Mouse (Mus musculus): ENCODE results near the gene Cldn10. TPM values are rescaled to one million over a fixed set of nuclear protein-coding genes. Genes with fewer than 3 reads are reported as not detected.

Gene Cldn10
- total and polyA plus RNA-seq, 2 experiments from 2014 or later: 2.4 to 11.3 TPM

DNA sequence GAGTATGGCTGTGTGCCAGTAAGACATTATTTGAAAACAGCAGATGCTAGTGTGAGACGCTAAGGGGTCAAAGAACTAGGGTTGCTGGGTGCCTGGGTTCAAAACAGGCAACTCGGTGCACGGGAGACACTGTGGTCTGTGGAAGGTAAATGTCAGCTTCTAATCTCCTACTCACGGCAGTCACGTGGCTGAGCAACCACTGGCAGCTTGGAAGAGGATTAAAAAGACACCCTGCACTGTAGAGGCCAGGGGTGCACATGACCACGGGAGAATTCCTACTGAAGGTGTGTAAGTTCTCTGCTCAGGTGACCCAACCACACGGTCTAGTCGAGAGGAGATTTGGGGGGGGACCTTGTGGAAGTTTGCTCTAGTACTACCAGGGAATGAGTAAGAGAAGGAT, 119.9 kb downstream of the Cldn10 start:
- H3K4me3 ChIP-seq (ENCODE audit: low read depth, low read length): no peak overlapping the region
- 63% methylated on average over 8 of the region's 8 CpGs for WGBS
- no peak for TF ChIP-seq CTCF (IDR thresholded peaks at IDR 0.05; ENCODE audit: low read depth)
- H3K27ac ChIP-seq (ENCODE audit: low read depth, low read length): no peak overlapping the region
- H3K27me3 ChIP-seq (ENCODE audit: insufficient read depth, low read length): no peaks in the 10 kb centered on the region
- no peak overlapping the region for H3K4me2 ChIP-seq (ENCODE audit: low read depth)
- no peak for ATAC-seq
- H3K9me3 ChIP-seq (ENCODE audit: low read length): no peaks in the 10 kb centered on the region
- H3K36me3 ChIP-seq (ENCODE audit: insufficient read depth): peaks cover 69% of the 10 kb centered on the region
- DNase-seq: no peak
- H3K9ac ChIP-seq: no peak overlapping the region
- H3K4me1 ChIP-seq (ENCODE audit: insufficient read depth): no peaks in the 10 kb centered on the region

DNA sequence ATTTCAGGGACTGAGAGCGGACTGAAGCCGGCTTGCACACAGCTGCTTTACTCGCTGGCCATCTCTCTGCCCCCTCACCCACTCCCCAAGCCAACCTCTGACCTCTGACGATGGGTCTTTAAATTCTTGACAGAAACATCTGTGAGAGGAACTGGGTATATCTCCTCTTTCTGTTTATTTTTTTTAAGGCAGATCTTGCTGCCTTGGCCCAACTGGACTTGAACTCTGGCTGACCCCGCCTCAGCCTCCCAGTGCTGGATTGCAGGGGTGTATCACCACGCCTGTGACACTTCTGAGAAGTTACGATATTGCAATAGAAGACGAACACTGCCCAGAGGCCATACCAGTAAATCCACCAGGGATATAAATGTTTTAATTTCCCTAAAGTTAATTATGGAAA, 122.2 kb downstream of the Cldn10 start:
- no peaks in the 10 kb centered on the region for H3K9me3 ChIP-seq (ENCODE audit: low read length)
- no peak for ATAC-seq
- no peak overlapping the region for H3K27ac ChIP-seq (ENCODE audit: low read depth, low read length)
- DNase-seq: no peak
- TF ChIP-seq CTCF (IDR thresholded peaks at IDR 0.05; ENCODE audit: low read depth): no peak
- no peak overlapping the region for H3K9ac ChIP-seq
- H3K27me3 ChIP-seq (ENCODE audit: insufficient read depth, low read length): no peaks in the 10 kb centered on the region
- no peak overlapping the region for H3K4me2 ChIP-seq (ENCODE audit: low read depth)
- no peak overlapping the region for H3K4me3 ChIP-seq (ENCODE audit: low read depth, low read length)
- peaks cover 73% of the 10 kb centered on the region for H3K36me3 ChIP-seq (ENCODE audit: insufficient read depth)
- WGBS: 94% methylated on average over 8 of the region's 8 CpGs
- H3K4me1 ChIP-seq (ENCODE audit: insufficient read depth): no peaks in the 10 kb centered on the region

- no peak overlapping the region for H3K9ac ChIP-seq
- H3K4me1 ChIP-seq (ENCODE audit: insufficient read depth): no peaks in the 10 kb centered on the region
- no peak overlapping the region for H3K4me2 ChIP-seq (ENCODE audit: low read depth)
- peaks cover 67% of the 10 kb centered on the region for H3K36me3 ChIP-seq (ENCODE audit: insufficient read depth)
- TF ChIP-seq CTCF (IDR thresholded peaks at IDR 0.05; ENCODE audit: low read depth): peak; percentile 77
- H3K27me3 ChIP-seq (ENCODE audit: insufficient read depth, low read length): no peaks in the 10 kb centered on the region
- no peak overlapping the region for H3K4me3 ChIP-seq (ENCODE audit: low read depth, low read length)
- no peak overlapping the region for H3K27ac ChIP-seq (ENCODE audit: low read depth, low read length)
- no peaks in the 10 kb centered on the region for H3K9me3 ChIP-seq (ENCODE audit: low read length)
- peak; percentile 69 for ATAC-seq
- peak; percentile 72 for DNase-seq
- WGBS: 66% methylated on average over 29 of the region's 29 CpGs
These were observed 122.9 kb downstream of the Cldn10 start for GRCm38 (mm10) chr14:118910332-118911222.

DNA sequence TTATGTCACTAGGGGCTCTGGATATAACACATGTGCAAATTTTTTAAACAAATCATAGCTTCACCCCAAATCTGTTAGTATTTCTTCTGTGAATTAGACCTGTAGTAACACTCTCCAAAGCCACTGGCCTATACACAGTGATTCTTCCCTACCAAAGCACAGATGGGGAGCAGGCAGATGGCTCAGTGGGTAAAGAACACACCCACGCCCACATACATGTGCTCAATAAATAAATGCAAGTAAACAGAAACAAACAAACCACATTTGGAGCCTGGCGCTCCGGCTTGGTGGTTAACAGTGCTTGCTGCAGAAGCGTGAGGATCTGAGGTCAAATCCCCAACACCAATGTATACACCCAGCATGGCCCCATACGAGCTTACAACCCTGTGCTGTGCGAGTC, 123.8 kb downstream of the Cldn10 start:
- Histone ChIP-seq H3K27me3 (ENCODE audit: insufficient read depth, low read length) (no peaks in the 10 kb centered on the region), H3K4me2 (ENCODE audit: low read depth) (no peak overlapping the region), H3K4me3 (ENCODE audit: low read depth, low read length) (no peak overlapping the region), H3K4me1 (ENCODE audit: insufficient read depth) (no peaks in the 10 kb centered on the region), H3K9me3 (ENCODE audit: low read length) (no peaks in the 10 kb centered on the region), H3K9ac (no peak overlapping the region), H3K27ac (ENCODE audit: low read depth, low read length) (no peak overlapping the region), H3K36me3 (ENCODE audit: insufficient read depth) (peaks cover 69% of the 10 kb centered on the region)
- no peak for DNase-seq
- WGBS: 84% methylated on average over 6 of the region's 6 CpGs
- no peak for ATAC-seq
- TF ChIP-seq CTCF (IDR thresholded peaks at IDR 0.05; ENCODE audit: low read depth): no peak

GRCm38 (mm10) chr14:118913651-118914050, 125.9 kb downstream of the Cldn10 start:
- no peaks in the 10 kb centered on the region for H3K9me3 ChIP-seq (ENCODE audit: low read length)
- H3K4me2 ChIP-seq (ENCODE audit: low read depth): no peak overlapping the region
- peaks cover 57% of the 10 kb centered on the region for H3K36me3 ChIP-seq (ENCODE audit: insufficient read depth)
- no peak overlapping the region for H3K4me3 ChIP-seq (ENCODE audit: low read depth, low read length)
- 93% methylated on average over 5 of the region's 5 CpGs for WGBS
- no peak for TF ChIP-seq CTCF (IDR thresholded peaks at IDR 0.05; ENCODE audit: low read depth)
- H3K9ac ChIP-seq: no peak overlapping the region
- H3K27ac ChIP-seq (ENCODE audit: low read depth, low read length): no peak overlapping the region
- ATAC-seq (no peak), DNase-seq (no peak)
- no peaks in the 10 kb centered on the region for H3K4me1 ChIP-seq (ENCODE audit: insufficient read depth)
- H3K27me3 ChIP-seq (ENCODE audit: insufficient read depth, low read length): no peaks in the 10 kb centered on the region

- peaks cover 24% of the 10 kb centered on the region for H3K36me3 ChIP-seq (ENCODE audit: insufficient read depth)
- 68% methylated on average over 8 of the region's 8 CpGs for WGBS
- H3K27ac ChIP-seq (ENCODE audit: low read depth, low read length): no peak overlapping the region
- H3K4me1 ChIP-seq (ENCODE audit: insufficient read depth): peaks cover 25% of the 10 kb centered on the region
- no peak overlapping the region for H3K9ac ChIP-seq
- H3K4me2 ChIP-seq (ENCODE audit: low read depth): no peak overlapping the region
- no peaks in the 10 kb centered on the region for H3K9me3 ChIP-seq (ENCODE audit: low read length)
- peak; percentile 66 for TF ChIP-seq CTCF (IDR thresholded peaks at IDR 0.05; ENCODE audit: low read depth)
- DNase-seq (no peak), ATAC-seq (0 out of 2 replicates have a peak, but pooled peaks have one; percentile 21)
- no peak overlapping the region for H3K4me3 ChIP-seq (ENCODE audit: low read depth, low read length)
- no peaks in the 10 kb centered on the region for H3K27me3 ChIP-seq (ENCODE audit: insufficient read depth, low read length)
These were observed 131.3 kb downstream of the Cldn10 start for GRCm38 (mm10) chr14:118919025-118919424.

DNA sequence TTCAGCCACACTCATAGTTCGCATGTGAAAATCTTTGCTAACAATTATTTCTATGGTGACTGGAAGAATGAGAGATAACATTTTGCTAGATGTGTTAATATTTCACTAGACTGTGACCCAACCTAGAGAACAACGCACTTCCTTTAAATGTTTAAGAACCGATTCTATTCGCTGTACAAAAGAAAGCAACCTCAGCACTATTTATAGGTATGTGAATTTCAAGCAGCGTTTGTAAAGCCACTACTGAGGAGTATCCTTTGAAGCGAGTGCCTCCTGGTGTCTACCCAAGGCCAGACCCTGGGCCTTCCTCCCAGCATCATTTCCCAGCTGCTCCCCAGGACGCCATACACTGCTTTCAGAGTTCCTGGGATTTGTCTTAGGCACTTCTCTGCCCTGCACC, 132.9 kb downstream of the Cldn10 start:
- Histone ChIP-seq H3K4me2 (ENCODE audit: low read depth) (peak overlapping the region; percentile 9; the same call in 1 of the 2 replicates), H3K36me3 (ENCODE audit: insufficient read depth) (peaks cover 16% of the 10 kb centered on the region), H3K4me3 (ENCODE audit: low read depth, low read length) (no peak overlapping the region), H3K9me3 (ENCODE audit: low read length) (no peaks in the 10 kb centered on the region), H3K4me1 (ENCODE audit: insufficient read depth) (peaks cover 31% of the 10 kb centered on the region), H3K9ac (no peak overlapping the region), H3K27ac (ENCODE audit: low read depth, low read length) (no peak overlapping the region), H3K27me3 (ENCODE audit: insufficient read depth, low read length) (no peaks in the 10 kb centered on the region)
- ATAC-seq: no peak
- no peak for DNase-seq
- no peak for TF ChIP-seq CTCF (IDR thresholded peaks at IDR 0.05; ENCODE audit: low read depth)
- WGBS: 58% methylated on average over 7 of the region's 7 CpGs

All from forebrain, postnatal 0 days (tissue).